Mouse (Mus musculus): Measurements from ENCODE around the gene Cblb. TPM values are rescaled to one million over a fixed set of nuclear protein-coding genes. Genes with fewer than 3 reads are reported as not detected.

Cblb gene
- 7.9 and 12.5 TPM in 2 replicates for polyA plus RNA-seq (2015; fragmentation: Nextera tagmentation; extraction: Ambion mirVana)

DNA sequence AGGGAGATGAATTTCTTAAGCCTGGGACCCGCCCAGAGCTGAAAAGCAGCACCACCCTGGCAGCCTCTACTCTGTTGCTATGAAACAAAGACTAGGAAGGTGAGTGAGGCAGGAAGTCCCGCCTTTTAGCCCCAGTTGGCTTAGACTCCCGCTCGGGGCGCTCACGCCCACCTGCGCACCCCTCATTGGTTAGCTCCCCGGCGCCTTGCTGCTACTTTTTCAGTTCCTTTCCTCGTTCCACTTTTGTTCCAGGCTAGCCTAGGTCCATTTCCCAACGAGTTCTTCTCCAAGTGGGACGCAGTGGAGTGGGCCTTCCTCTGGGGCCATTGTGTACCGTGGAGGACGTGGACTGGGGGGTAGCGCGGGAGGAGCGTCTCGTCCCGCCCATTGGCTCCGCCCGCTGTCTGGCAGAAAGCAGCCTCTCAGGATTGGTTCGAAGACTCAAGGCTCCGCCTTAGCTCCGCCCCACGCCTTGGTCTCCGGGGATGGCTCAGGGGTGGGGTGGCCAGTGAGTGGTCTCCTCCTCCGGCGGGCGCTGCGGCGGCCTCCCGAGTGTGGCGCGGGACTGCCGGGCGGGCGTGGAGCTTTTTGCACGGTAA, at the start of gene Cblb:
Gene Cblb (plus strand): TSS at position 135 of the 599 bp plus-strand sequence.
- H3K27me3 ChIP-seq, result no peaks in the 10 kb centered on the region
- H3K27ac ChIP-seq, result peak within 1 kb of the TSS; percentile 98
- peak within 1 kb of the TSS; percentile 65 for H3K4me2 ChIP-seq
- WGBS, result under 1% methylated on average over 38 of the region's 38 CpGs
- peak within 1 kb of the TSS; percentile 85 for H3K4me3 ChIP-seq
- peak; percentile 99 for ATAC-seq (replicated peaks; ENCODE audit: insufficient number of reproducible peaks, insufficient read depth, low FRiP score, low read depth)
- no peaks in the 10 kb centered on the region for H3K9me3 ChIP-seq (replicated peaks)
- peaks cover 33% of the 10 kb centered on the region for H3K4me1 ChIP-seq (replicated peaks)
- peak within 1 kb of the TSS; percentile 94 for H3K9ac ChIP-seq
- H3K36me3 ChIP-seq, result no peaks in the 10 kb centered on the region

DNA sequence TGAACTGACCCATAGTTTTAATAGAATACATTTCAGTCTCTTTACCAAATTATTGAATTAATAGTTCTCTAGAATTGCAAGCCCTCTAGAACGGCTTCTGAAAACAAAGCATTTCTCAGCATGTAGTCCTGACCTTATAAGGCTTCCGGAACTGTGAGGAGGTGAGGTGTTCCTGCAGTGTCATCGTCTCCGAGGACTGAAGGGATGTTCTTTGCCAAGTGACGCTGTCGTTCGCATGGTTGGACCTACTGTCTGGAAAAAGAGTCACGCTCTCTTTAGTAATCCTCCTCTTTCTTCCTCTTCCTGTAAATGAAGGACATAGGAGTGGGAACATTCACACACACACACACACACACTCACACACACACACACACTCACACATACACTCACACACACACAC, 45.6 kb upstream of the Cblb start:
- Histone ChIP-seq H3K27me3 (no peaks in the 10 kb centered on the region), H3K9ac (no peak overlapping the region), H3K36me3 (no peaks in the 10 kb centered on the region), H3K4me3 (no peak overlapping the region), H3K9me3 (replicated peaks) (no peaks in the 10 kb centered on the region), H3K4me2 (no peak overlapping the region), H3K27ac (no peak overlapping the region), H3K4me1 (replicated peaks) (peaks cover 2% of the 10 kb centered on the region)
- no peak for ATAC-seq (replicated peaks; ENCODE audit: insufficient number of reproducible peaks, insufficient read depth, low FRiP score, low read depth)
- 42% methylated on average over 8 of the region's 8 CpGs for WGBS

DNA sequence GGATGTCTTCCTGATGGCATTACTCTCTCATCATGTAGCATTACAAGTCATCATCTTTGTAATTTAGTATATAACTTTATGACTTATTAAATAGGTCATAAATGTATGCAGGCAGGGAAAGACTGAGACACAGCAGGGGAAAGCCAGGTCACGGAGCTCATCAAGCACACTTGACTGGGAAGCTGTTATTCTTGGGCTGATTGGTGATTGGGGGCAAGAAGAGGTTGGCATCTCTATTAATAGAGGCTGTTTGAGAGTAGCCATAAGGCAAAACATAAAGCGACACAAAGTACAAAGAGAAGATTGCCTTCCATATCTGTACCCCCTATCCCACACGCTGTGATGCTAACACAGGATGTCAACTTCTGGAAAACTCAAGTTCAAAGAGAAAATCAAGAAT, 44.8 kb upstream of the Cblb start:
- H3K27ac ChIP-seq, result no peak overlapping the region
- H3K4me2 ChIP-seq, result no peak overlapping the region
- no peaks in the 10 kb centered on the region for H3K36me3 ChIP-seq
- no peaks in the 10 kb centered on the region for H3K9me3 ChIP-seq (replicated peaks)
- no peak overlapping the region for H3K9ac ChIP-seq
- H3K4me1 ChIP-seq (replicated peaks), result peaks cover 2% of the 10 kb centered on the region
- ATAC-seq (replicated peaks; ENCODE audit: insufficient number of reproducible peaks, insufficient read depth, low FRiP score, low read depth), result no peak
- WGBS, result 33% methylated on average over 3 of the region's 3 CpGs
- H3K4me3 ChIP-seq, result no peak overlapping the region
- no peaks in the 10 kb centered on the region for H3K27me3 ChIP-seq

DNA sequence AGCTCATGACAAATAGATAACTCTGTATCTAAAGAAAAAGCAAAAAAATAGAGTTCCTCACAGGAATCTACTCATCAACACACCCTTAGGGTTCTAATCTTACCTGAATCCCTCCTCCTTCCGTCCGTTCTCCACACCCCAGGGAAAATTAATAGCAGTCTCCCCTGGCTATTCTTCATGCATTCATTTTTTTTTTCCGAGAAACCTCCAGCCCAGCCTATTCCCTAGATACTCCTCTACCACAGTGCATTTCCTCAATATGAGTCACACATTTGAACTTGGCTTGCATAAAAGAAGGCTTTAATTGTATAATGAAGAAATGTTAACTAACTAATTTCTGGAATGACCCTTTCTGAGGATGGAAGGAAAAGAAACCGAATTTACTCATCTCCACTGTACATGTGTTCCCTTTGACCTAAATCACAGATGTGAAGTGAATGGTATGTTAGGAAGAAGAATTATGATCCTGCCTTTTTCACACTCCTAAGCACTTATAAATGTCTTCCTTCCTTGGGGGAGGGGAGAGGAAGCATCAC, 43.9 kb upstream of the Cblb start:
- no peak overlapping the region for H3K27ac ChIP-seq
- ATAC-seq (replicated peaks; ENCODE audit: insufficient number of reproducible peaks, insufficient read depth, low FRiP score, low read depth), result no peak
- WGBS, result 74% methylated on average over 4 of the region's 4 CpGs

DNA sequence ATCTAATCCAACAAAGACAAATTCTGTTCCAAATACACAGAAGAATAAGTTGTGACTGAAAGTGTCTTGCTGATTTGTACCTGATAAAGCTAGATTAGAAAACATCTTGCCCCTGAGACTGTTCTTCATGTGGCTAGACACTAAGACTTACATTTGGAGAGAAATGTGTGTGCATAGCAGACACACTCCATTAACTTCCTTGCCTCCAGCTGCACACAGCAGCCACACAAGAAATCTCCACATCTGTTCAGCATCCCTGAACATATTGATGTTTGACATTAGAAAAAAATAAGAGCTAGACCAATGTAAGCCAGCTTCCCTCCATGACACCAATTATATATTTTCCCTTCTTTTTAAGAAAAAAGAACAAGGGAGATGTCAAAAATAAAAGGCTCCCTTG, 43.0 kb upstream of the Cblb start:
- no peak overlapping the region for H3K27ac ChIP-seq
- no peaks in the 10 kb centered on the region for H3K27me3 ChIP-seq
- H3K9me3 ChIP-seq (replicated peaks), result no peaks in the 10 kb centered on the region
- ATAC-seq (replicated peaks; ENCODE audit: insufficient number of reproducible peaks, insufficient read depth, low FRiP score, low read depth), result no peak
- H3K4me3 ChIP-seq, result no peak overlapping the region
- peaks cover 2% of the 10 kb centered on the region for H3K4me1 ChIP-seq (replicated peaks)
- H3K4me2 ChIP-seq, result no peak overlapping the region
- no peak overlapping the region for H3K9ac ChIP-seq
- no peaks in the 10 kb centered on the region for H3K36me3 ChIP-seq

More for the DNA sequence above, 43.9 kb upstream of the Cblb start:
- peaks cover 2% of the 10 kb centered on the region for H3K4me1 ChIP-seq (replicated peaks)
- H3K9ac ChIP-seq, result no peak overlapping the region
- H3K36me3 ChIP-seq, result no peaks in the 10 kb centered on the region
- H3K9me3 ChIP-seq (replicated peaks), result no peaks in the 10 kb centered on the region
- no peak overlapping the region for H3K4me3 ChIP-seq
- no peaks in the 10 kb centered on the region for H3K27me3 ChIP-seq
- H3K4me2 ChIP-seq, result no peak overlapping the region

DNA sequence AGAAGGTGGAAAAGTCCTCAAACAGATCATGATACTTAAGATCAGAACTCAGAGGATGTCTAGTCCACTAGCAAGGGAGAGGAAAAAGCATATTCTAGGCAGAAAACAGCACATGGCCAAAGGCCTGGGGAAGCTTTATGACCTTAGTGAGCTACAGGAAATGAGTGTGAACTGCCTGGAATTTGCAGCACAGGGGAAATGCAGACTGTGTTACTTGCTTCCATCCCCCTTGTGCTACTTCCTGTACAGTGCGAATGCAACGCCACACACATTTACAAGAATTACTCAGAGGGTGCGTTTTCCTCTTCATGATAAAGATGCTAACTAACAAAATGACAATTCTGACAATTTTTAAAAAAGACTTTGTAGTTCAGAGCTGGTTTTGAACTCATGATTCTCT, 41.8 kb upstream of the Cblb start:
- no peak overlapping the region for H3K4me2 ChIP-seq
- 57% methylated on average over 3 of the region's 3 CpGs for WGBS
- ATAC-seq (replicated peaks; ENCODE audit: insufficient number of reproducible peaks, insufficient read depth, low FRiP score, low read depth), result no peak
- H3K4me1 ChIP-seq (replicated peaks), result peaks cover 2% of the 10 kb centered on the region
- H3K36me3 ChIP-seq, result no peaks in the 10 kb centered on the region
- no peak overlapping the region for H3K27ac ChIP-seq
- no peak overlapping the region for H3K9ac ChIP-seq
- H3K27me3 ChIP-seq, result no peaks in the 10 kb centered on the region
- H3K9me3 ChIP-seq (replicated peaks), result no peaks in the 10 kb centered on the region
- no peak overlapping the region for H3K4me3 ChIP-seq

DNA sequence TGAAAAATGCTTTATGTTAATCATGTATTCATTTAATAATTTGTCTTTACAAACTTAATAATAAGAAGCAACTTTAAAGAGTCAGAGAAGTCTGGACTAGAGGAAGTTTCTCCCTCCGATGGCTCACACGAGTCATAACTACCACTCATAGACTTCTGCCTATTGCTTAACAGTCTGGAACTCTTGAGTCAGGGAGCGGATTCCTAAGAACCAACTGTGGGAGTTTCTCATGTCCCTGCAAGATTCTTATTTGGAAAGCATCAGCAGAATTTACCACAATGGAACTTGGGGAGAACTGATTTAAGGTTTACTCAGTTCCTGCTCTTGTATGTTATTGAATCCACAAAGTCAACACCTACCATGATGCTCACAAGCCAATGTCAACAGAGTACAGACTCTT, 31.0 kb upstream of the Cblb start:
- H3K9me3 ChIP-seq (replicated peaks), result no peaks in the 10 kb centered on the region
- no peak overlapping the region for H3K27ac ChIP-seq
- no peaks in the 10 kb centered on the region for H3K36me3 ChIP-seq
- no peak overlapping the region for H3K9ac ChIP-seq
- no peaks in the 10 kb centered on the region for H3K27me3 ChIP-seq
- H3K4me1 ChIP-seq (replicated peaks), result no peaks in the 10 kb centered on the region
- no peak for ATAC-seq (replicated peaks; ENCODE audit: insufficient number of reproducible peaks, insufficient read depth, low FRiP score, low read depth)
- H3K4me2 ChIP-seq, result no peak overlapping the region
- 83% methylated on average over 3 of the region's 3 CpGs for WGBS
- no peak overlapping the region for H3K4me3 ChIP-seq

DNA sequence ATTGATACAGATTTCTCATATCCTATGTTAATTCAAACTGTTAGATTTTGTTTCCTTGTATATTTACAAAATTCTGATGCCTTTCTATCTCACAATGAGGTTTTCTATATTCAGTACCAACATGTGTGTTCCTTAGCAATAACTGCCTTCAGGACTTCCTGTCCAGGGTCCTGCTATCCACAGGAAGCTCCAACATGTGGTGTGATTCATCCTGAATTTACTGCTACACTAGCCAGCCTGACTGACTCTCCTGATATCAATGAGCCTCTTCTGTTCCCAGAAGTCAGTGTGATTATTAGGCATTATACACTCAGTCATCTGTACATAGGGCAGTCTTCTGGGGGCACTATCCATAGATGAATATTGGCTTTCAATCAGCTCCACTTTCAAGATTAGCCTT, 30.2 kb upstream of the Cblb start:
- Histone ChIP-seq H3K9ac (no peak overlapping the region), H3K9me3 (replicated peaks) (no peaks in the 10 kb centered on the region), H3K4me3 (no peak overlapping the region), H3K27me3 (no peaks in the 10 kb centered on the region), H3K36me3 (no peaks in the 10 kb centered on the region), H3K4me2 (no peak overlapping the region), H3K4me1 (replicated peaks) (no peaks in the 10 kb centered on the region), H3K27ac (no peak overlapping the region)
- ATAC-seq (replicated peaks; ENCODE audit: insufficient number of reproducible peaks, insufficient read depth, low FRiP score, low read depth), result no peak

DNA sequence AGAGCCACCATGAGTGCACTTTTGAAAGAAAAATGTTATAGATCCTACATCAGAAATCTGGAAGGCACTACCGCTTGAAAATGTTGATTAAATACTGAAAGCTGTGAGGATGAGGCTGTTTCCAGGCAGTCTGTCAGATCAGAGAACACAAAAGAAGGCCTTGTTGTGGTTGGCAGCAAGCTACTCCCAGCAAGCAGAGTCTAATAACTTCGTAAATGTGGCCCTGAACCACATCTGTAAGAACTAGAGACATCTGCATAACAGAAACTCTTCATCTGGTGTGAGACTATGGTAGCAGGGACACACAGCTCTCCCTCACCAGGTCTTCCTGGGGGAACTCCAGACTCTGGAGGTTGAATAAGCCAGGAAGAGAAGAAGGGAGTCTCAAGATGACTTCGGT, 24.0 kb upstream of the Cblb start:
- peaks cover 8% of the 10 kb centered on the region for H3K4me1 ChIP-seq (replicated peaks)
- H3K4me3 ChIP-seq, result no peak overlapping the region
- WGBS, result 70% methylated on average over 3 of the region's 3 CpGs
- no peaks in the 10 kb centered on the region for H3K9me3 ChIP-seq (replicated peaks)
- H3K4me2 ChIP-seq, result no peak overlapping the region
- H3K9ac ChIP-seq, result no peak overlapping the region
- no peaks in the 10 kb centered on the region for H3K36me3 ChIP-seq
- no peak for ATAC-seq (replicated peaks; ENCODE audit: insufficient number of reproducible peaks, insufficient read depth, low FRiP score, low read depth)
- H3K27ac ChIP-seq, result no peak overlapping the region
- H3K27me3 ChIP-seq, result no peaks in the 10 kb centered on the region

DNA sequence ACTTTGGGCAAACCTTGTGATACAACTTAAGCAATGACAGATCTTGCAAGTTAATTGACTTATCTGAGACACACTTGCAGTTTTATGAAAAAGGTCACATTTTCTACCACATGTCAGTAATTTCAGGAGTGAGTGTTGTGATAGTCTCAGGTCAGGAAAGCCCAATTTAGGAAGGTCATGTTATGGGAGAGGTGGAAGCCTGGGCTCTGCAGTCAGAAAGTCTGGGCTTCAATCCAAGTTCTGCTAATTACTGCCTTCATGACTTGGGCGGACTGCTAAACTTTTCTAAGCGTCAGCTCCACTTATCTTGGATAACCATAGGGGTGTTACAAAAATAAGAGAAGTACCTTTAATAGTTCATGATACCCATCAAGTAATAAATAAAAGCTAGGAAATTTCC, 22.6 kb upstream of the Cblb start:
- no peaks in the 10 kb centered on the region for H3K9me3 ChIP-seq (replicated peaks)
- H3K4me2 ChIP-seq, result no peak overlapping the region
- H3K27me3 ChIP-seq, result no peaks in the 10 kb centered on the region
- no peak overlapping the region for H3K9ac ChIP-seq
- H3K27ac ChIP-seq, result peak overlapping the region; percentile 66
- peaks cover 8% of the 10 kb centered on the region for H3K4me1 ChIP-seq (replicated peaks)
- WGBS, result 8% methylated on average over 2 of the region's 2 CpGs
- no peaks in the 10 kb centered on the region for H3K36me3 ChIP-seq
- peak; percentile 70; the same call in 1 of the 2 replicates for ATAC-seq (replicated peaks; ENCODE audit: insufficient number of reproducible peaks, insufficient read depth, low FRiP score, low read depth)
- H3K4me3 ChIP-seq, result no peak overlapping the region

DNA sequence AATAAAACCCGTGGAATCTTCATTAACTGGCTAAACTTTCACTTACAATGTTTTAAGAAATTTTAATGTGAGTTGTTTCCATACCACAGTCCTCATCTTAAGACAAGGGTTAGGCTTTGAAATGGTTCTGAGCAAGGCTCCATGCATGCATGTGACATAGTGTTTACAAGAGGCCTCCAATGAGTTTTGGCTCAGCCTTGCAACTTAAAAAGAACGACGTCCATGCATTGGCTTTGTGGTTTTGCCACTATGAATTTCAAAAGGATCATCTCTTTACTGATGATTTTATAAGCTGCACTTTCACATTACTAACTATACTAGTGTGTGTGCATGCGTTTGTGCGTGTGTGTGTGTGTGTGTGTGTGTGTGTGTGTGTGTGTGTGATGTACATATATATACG, 21.6 kb upstream of the Cblb start:
- Histone ChIP-seq H3K36me3 (no peaks in the 10 kb centered on the region), H3K9me3 (replicated peaks) (no peaks in the 10 kb centered on the region), H3K9ac (no peak overlapping the region), H3K27ac (no peak overlapping the region), H3K27me3 (no peaks in the 10 kb centered on the region), H3K4me3 (no peak overlapping the region), H3K4me1 (replicated peaks) (peaks cover 8% of the 10 kb centered on the region), H3K4me2 (no peak overlapping the region)
- ATAC-seq (replicated peaks; ENCODE audit: insufficient number of reproducible peaks, insufficient read depth, low FRiP score, low read depth), result no peak
- WGBS, result 84% methylated on average over 6 of the region's 6 CpGs

DNA sequence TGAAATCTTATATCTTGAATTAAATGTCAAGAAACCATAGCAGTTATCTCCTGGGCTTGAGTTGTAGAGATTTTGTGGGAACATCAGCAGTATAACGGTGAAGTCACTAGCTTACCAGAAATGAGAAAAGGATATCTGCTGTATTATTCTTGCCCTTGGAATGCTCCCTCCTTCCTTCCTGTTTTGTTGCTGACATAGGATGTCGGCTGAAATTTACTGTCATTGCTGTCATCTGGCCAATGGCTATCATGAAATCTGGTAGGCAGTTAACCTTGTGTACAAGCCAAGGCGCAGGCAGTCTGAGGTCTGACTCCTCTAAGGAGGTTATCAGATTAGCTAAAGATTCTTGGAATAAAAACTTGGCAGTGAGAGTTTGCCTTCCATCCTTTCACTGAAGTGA, 18.0 kb upstream of the Cblb start:
- no peak overlapping the region for H3K4me3 ChIP-seq
- no peaks in the 10 kb centered on the region for H3K9me3 ChIP-seq (replicated peaks)
- no peaks in the 10 kb centered on the region for H3K36me3 ChIP-seq
- no peak overlapping the region for H3K4me2 ChIP-seq
- H3K9ac ChIP-seq, result no peak overlapping the region
- H3K4me1 ChIP-seq (replicated peaks), result peaks cover 8% of the 10 kb centered on the region
- H3K27me3 ChIP-seq, result no peaks in the 10 kb centered on the region
- H3K27ac ChIP-seq, result no peak overlapping the region
- no peak for ATAC-seq (replicated peaks; ENCODE audit: insufficient number of reproducible peaks, insufficient read depth, low FRiP score, low read depth)
- WGBS, result 50% methylated on average over 3 of the region's 3 CpGs
